Mouse (Mus musculus) inflammation-experienced regulatory T-cells, adult 6 months (primary cell): ENCODE measurements around the gene Mettl7a1. TPM values are rescaled to one million over a fixed set of nuclear protein-coding genes. Genes with fewer than 3 reads are reported as not detected.
"Not testable (repeated sequence)": the region's sequence is repeated elsewhere in the genome, so short reads cannot be mapped to it uniquely, and the experiment has no call there.

ENCODE experiments used
- ATAC-seq: one replicate; pipeline ENCODE4 v1.8.0; 2017
- polyA plus RNA-seq, 3 experiments: library from polyadenylated mRNA; unstranded; fragments of 100-300 nt; shearing (Covaris generic); gene quantifications; one replicate each; pipeline ENCODE4 v1.2.1; 2017

Mettl7a1 gene
- polyA plus RNA-seq, 3 experiments from 2014 or later, result 2.3 to 15.1 (median 4.4) TPM

DNA sequence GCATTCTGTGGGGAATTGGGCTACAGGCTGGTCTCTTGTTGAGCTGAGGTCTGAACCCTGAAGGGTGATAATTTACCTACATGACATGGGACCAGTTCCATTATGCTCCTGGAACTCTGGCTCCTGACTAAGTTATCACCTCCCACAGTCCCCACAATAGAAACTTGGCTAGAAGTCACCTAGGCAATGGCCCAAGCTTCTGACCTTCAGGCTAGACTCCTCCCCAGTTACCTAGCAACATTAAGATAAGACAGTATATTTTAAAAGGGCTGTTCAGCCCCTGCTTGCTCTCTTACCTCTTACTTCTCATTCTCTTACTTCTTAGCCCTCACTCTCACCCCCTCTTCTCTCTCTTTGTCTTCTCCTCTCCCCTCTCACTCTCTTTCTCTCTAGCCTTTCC is 41.5 kb downstream of the Mettl7a1 start:
- ATAC-seq, result no peak

DNA sequence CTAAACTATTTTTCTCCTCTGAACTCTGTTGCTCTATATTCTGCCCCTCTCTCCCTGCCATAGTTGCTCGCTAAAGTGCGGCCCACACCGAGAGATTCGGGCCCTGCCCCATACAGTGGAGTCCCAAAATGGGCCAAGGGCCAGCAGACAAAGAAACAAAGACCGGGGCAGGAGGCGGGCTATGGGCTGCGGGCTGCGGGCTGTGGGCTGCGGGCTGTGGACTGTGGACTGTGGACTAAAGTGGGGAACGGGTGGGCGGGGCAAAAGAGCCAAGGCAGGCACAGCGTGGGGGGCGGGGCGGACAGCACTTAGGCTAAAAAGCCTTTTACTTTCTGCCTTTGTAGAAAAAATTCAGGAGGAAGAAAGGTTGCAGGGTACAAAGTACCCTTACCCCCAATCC is 42.8 kb downstream of the Mettl7a1 start:
- no peak for ATAC-seq

DNA sequence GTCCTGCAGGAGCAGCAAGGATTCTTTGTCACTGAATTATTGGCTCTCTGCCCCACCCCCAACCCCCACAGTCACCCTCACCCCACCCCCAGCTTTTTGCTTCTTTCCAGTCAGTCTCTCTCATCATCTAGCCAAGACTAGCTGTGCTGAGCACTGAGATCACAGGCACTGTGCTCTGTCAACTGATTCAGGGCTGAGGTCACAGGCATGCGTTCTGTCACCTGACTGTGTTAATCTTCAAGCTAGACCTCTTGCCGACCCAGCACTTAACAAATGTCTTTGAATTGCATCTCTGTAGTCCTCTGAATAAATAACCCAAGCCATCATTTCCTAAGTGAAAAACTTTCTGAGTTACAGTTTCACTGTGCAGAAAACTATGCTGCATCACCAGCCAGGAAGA is 45.6 kb downstream of the Mettl7a1 start:
- ATAC-seq, result no peak

DNA sequence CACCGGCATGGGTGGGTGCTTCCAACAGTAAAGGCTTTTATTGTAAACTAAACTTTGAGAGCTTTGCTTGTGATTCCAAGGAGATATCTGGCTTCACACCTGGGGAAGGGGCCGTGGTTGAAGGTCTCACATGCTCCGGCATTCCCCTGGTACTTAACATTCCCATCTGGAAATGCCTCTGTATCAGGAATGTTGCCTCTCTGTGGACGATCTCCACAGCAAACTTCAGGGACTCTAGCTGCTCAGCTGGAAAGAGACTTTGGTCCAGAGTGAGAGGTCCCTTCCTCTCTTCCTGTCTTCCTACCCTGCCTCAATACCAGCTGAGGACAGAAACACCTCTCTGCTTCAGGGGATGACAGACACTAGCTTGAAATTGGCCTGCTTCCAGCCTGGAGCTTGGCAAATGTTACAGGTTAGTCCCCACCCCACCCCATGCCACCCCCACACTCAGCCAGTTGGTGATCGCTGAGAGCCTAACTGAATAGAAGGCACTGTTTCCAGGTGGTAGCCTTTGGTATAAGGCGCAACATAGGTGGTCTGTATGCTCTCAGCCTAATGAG is 47.6 kb downstream of the Mettl7a1 start:
- no peak for ATAC-seq

DNA sequence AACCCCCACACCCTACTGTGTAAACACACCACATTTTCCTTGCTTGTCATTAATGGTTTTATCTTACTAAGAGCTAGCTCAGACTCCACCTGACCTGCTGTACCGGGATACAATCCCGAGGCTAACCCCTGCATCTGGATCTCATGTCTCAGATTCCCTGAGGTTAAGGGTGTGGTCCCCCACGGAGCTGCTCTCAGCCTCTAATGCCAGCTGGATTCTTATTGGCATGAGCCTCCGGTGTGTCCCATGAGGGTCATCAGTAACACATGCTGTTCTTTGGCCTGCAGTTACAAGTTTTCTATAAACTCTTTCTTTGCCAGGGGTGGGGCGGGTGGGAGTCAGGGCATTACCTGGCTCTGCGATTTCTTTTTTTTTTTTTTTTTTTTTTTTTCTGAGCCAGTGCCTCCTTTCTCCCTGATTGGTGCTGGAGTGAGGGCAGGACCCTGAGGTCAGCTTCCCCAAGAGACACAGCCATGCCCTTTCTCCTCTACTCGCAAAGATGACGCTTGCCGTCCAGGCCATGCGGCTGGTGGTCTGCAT is 48.8 kb downstream of the Mettl7a1 start, which contains the start of the genes Methig1 and Mettl7a2:
Gene Methig1 (plus strand): TSS at position 439 of the 540 bp plus-strand sequence.
Gene Mettl7a2 (plus strand): TSS at position 490 of the 540 bp plus-strand sequence.
- ATAC-seq, result no peak

DNA sequence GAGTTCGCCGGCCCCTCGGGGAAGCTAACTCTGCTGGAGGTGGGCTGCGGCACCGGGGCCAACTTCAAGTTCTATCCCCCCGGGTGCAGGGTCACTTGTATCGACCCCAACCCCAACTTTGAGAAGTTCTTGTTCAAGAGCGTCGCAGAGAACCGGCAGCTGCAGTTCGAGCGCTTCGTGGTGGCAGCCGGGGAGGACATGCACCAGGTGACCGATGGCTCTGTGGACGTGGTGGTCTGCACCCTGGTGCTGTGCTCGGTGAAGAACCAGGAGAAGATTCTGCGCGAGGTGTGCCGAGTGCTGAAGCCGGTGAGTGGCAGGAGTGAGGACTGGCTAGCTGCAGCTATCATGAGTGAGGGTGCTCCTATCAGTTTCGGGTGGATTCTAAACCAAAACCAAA is 49.5 kb downstream of the Mettl7a1 start:
- ATAC-seq, result not testable (repeated sequence)

DNA sequence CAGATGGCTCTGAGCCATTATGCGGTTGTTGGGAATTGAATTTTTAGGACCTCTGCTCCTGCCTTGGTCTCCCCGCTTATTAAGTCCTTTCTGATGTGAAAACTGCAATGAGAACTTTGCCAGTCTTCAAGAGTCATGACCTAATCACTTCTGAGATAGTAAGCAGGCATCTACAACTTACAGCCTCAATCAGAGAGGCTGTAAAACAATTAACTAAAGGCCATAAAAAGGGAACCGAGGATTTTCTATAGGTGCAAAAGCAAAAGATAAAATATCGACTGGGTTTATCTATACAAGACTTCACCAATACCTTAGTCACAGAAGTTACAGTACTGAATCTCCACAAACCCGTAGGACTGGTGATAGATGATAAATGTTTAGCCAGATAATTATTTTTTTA is 51.9 kb downstream of the Mettl7a1 start:
- no peak for ATAC-seq

DNA sequence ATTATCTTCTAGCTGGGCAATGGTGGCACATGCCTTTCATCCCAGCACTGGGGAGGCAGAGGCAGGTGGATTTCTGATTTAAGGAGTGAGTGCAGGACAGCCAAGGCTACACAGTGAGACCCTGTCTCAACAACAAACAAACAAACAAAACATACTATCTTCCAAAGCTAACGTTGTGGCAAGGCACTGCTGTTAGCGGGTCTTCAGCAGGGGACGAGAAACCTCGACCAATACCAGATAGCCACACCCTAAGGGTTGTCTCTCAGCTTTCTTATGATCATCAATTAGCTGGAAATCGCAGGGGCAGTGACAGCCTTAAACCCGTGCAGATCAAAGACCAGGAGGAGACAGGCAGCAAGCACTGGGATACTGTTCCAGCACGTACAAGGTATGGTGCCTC is 60.3 kb downstream of the Mettl7a1 start, which contains the start of gene Higd1c:
Gene Higd1c (plus strand): TSS at position 301 of the 400 bp plus-strand sequence.
- ATAC-seq, result no peak

DNA sequence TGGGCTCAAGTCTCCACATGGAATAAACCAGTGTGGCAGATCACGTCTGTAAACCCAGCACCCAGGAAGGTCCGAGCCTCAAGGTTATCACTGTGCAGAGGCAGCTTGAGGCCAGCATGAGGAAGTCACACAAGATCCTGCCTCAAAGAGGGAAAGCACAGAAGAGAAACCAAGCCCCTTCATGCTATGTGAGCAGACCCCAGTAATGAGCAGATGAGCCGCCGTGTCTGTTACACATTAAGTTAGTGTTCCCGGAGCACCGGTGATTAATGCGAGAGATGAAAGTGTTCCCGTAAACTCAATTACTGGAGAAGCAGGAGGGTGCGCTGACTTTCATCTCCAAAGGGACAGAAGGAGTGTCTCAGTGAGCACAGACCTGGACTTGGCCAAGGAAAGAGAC is 62.0 kb downstream of the Mettl7a1 start:
- not testable (repeated sequence) for ATAC-seq

DNA sequence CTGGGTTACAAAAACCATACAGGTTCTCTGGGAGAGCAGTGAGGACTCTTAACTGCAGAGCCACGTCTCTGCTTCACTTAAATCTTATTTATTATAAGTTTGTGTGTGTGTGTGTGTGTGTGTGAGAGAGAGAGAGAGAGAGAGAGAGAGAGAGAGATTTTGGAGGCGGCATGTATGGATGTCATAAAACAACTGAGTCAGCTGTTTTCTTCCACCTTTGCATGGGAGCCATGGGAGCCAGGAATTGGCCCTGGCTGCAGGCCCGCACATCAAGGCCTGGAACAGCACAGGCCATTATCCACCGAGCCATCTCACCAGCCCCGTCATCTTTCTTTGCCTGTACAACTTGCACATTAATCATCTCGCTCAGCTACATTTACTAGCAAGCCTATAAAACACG is 63.2 kb downstream of the Mettl7a1 start:
- no peak for ATAC-seq

DNA sequence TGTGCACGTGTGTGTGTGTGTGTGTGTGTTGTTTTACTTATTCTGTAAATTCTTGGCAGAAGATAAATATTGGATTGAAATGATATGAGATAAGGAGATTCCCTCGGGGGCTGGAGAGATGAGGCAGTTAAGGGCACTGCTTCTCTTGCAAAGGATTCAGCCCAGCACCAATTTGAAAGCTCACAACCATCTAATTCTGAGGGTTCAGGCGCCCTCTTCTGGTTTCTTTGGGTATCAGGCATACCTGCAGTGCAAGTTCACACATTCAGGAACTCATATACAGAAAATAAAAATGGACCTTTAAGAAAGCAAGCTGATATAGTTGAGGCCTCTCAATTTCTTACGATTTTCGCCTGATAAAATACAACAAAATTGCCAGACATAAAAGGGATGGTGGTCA is 71.1 kb downstream of the Mettl7a1 start:
- no peak for ATAC-seq

DNA sequence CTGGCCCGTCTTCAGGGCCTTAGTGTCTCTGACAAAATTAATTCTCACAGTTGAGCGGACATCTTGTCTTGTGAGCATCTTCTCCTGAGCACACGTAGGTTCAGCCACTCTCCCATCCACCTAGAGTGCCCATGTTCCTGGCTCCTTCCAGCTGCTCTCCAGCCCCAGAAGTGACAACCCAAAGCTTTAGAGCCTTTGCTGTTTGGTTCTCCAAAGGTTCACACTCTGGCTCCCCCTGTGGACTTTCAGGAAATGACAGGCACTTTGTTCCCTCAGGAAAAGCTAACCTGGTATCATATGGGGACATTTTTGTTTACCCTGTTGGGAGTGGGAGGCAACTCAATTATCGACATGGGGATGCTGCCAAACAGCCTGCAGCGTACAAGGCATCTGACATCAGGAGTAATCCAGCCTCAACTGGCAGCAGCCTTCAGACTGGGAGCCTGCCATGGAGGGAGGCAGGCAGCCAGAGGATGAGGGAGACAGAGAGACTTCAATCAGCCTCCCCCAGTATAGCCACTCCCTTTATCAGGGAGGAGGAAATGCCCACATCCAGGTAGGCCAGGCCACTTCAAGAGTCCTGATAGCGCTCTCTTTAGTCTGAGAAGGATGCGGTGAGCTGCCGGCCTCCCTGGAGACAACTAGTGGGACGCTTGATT is 74.0 kb downstream of the Mettl7a1 start:
- ATAC-seq, result not testable (repeated sequence)

Other genes with a start within 250 kb of the Mettl7a1 start
- 10 to 100 TPM; 32.1 to 36.0 (median 33.1) TPM for gene Atf1, start 76.3 kb upstream of the Mettl7a1 start, polyA plus RNA-seq
- not detected for gene Tmprss12, start 23.3 kb upstream of the Mettl7a1 start, polyA plus RNA-seq
- not detected for gene Mettl7a3, start 30.8 kb downstream of the Mettl7a1 start, polyA plus RNA-seq
- under 1 TPM in 1 of 3 experiments, not detected in 2; 0.36 TPM for gene Methig1, start 49.0 kb downstream of the Mettl7a1 start, polyA plus RNA-seq
- not detected for gene Mettl7a2, start 49.1 kb downstream of the Mettl7a1 start, polyA plus RNA-seq
- not detected for gene Higd1c, start 60.4 kb downstream of the Mettl7a1 start, polyA plus RNA-seq
- gene Gm5475, start 118.0 kb downstream of the Mettl7a1 start, polyA plus RNA-seq, result under 1 TPM in 2 of 3 experiments, not detected in 1; 0.26 to 0.49 TPM
- 10 to 100 TPM; 20.5 to 30.5 (median 26.7) TPM for gene Slc11a2, start 120.9 kb downstream of the Mettl7a1 start, polyA plus RNA-seq
- 10 to 100 TPM; 24.6 to 58.8 (median 54.5) TPM for gene Letmd1, start 164.9 kb downstream of the Mettl7a1 start, polyA plus RNA-seq
- gene Csrnp2, start 191.3 kb downstream of the Mettl7a1 start, polyA plus RNA-seq, result 1 to 10 TPM in 2 of 3 experiments, under 1 TPM in 1; 0.91 to 1.8 (median 1.5) TPM
- gene Tfcp2, start 247.9 kb downstream of the Mettl7a1 start, polyA plus RNA-seq, result 1 to 10 TPM; 3.7 to 8.4 (median 5.6) TPM